Mouse (Mus musculus) brain, embryonic 14.5 days (tissue): ENCODE data around the gene Slc25a33. TPM values are rescaled to one million over a fixed set of nuclear protein-coding genes. Genes with fewer than 3 reads are reported as not detected.
"Not testable (repeated sequence)": the region's sequence is repeated elsewhere in the genome, so short reads cannot be mapped to it uniquely, and the experiment has no call there.

Source experiments
- DNase-seq: peaks from one replicate; pipeline ENCODE4 v3.0.0-alpha.2; 2011; ENCODE audit warnings: low read depth
- CTCF ChIP-seq: fragments of 200-500 bp; IDR thresholded peaks from 2 replicates; pipeline ENCODE4 v1.5.1; 2012; ENCODE audit warnings: inconsistent platforms, mild to moderate bottlenecking, moderate library complexity, borderline replicate concordance; ENCODE audit not compliant: insufficient read depth, insufficient read length; ENCODE audit errors: extremely low read depth
- POLR2A ChIP-seq: fragments of 200-500 bp; IDR thresholded peaks from 2 replicates; pipeline ENCODE4 v1.6.1; 2012; ENCODE audit warnings: mild to moderate bottlenecking, inconsistent platforms, borderline replicate concordance; ENCODE audit not compliant: poor library complexity, insufficient read depth, insufficient read length, severe bottlenecking; ENCODE audit errors: extremely low read depth
- polyA plus RNA-seq: library from polyadenylated mRNA; depleted of rRNA; stranded (reverse); fragments of >200 nt; gene quantifications from 2 replicates; pipeline ENCODE4 v1.2.3, GENCODE M21; 2012

The Slc25a33 gene
- polyA plus RNA-seq, 1 experiment, result 16.1 TPM

DNA sequence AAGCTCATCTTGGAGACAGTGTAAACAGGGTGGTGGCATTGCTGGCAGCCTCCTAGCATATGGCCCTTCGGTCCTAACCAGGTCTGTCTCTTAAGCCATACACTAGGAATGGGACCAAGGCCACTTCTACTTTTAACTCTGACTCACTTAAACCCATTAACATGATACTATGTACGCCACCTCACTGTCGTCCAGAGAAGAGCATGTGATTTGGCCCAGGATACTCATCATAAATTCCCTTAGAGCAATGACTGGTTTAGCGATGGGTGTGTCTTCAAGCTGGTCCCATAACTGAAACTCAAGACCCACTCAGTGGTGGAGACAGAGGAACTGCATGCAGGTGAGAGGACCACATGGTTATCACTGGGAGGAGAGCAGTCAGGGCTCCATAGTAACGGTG is 8.9 kb downstream of the Slc25a33 start:
- no peak for DNase-seq
- no peak for TF ChIP-seq POLR2A
- no peak for TF ChIP-seq CTCF

DNA sequence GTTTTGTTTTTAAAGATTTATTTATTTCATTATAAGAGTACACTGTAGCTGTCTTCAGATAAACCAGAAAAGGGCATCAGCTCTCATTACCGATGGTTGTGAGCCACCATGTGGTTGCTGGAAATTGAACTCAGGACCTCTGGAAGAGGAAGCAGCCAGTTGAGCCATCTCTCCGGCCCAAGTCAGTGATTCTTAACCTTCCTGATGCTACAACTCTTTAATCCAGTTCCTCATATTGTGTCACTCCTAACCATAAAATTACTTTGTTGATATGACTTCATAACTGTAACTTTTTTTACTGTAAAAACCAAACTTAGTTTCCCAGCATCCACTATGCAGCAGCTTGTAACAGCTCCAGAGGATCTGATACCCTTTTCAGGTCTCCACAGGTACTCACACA is 10.7 kb downstream of the Slc25a33 start:
- DNase-seq, result no peak
- TF ChIP-seq CTCF (no peak), POLR2A (no peak)

GRCm38 (mm10) chr4:149759517-149759916 is 14.6 kb downstream of the Slc25a33 start:
- no peak for TF ChIP-seq POLR2A
- no peak for DNase-seq

- no peak for TF ChIP-seq CTCF
- no peak for TF ChIP-seq POLR2A
- no peak for DNase-seq
Observed at GRCm38 (mm10) chr4:149758423-149758822, 15.7 kb downstream of the Slc25a33 start.

GRCm38 (mm10) chr4:149756546-149756945 is 17.5 kb downstream of the Slc25a33 start:
- DNase-seq, result not testable (repeated sequence)

DNA sequence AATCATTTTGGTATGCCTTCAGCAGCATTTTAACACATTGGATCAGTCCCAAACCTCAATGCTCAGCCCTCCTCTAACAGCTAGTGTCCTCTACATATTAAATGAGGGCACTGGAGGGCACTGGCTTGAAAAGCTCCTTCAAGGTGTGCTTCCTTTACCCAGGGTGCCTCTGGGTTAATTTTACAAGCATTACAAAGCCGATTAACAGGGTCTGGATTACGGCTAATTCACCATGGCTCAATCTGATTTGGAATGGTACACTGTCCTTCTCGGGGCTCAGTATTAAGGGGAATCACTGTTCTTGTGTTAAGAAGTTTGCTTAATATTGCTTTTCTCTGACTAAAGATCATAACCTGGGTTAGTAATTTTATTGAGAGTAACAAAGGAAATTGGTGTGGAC is 21.2 kb downstream of the Slc25a33 start:
- TF ChIP-seq POLR2A (no peak), CTCF (no peak)
- no peak for DNase-seq

- peak; percentile 91 for TF ChIP-seq CTCF
- TF ChIP-seq POLR2A, result no peak
- peak; percentile 84 for DNase-seq
Observed at GRCm38 (mm10) chr4:149752124-149752799, 21.8 kb downstream of the Slc25a33 start.

- DNase-seq, result peak; percentile 66
- TF ChIP-seq CTCF (no peak), POLR2A (no peak)
Observed at GRCm38 (mm10) chr4:149750671-149751070, 23.4 kb downstream of the Slc25a33 start.

GRCm38 (mm10) chr4:149749663-149750015 is 24.4 kb downstream of the Slc25a33 start:
- DNase-seq, result not testable (repeated sequence)

DNA sequence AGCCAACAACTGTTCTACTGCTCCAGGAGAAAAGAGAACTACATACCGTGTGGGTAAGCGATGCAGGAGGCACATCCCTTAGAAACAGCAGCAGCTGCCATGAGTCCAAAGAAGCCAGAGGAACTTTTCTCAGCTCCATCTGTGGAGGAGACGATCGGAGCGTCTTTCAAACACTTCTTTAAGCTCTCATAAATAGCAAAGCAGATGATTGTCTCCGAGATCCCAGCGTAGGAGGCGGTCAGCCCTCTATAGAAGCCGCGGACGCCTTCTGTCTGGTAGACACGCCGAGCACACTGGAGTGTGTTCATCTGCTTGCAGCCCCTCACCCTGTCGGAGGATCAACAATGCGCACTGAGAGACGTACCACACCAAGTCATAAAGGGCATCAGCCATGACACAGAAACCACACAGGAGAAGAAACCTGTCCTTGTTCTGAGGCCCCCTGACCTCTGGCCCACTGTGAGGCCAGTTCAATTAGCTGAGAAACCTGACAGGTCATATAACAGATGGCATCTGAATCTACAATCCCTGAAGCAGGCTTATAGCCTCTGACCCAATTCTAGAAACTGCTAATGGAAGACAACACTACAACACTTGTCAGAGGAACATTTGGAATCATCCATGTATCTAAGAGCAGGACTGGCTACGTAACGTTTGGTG is 24.9 kb downstream of the Slc25a33 start:
- no peak for TF ChIP-seq CTCF
- no peak for TF ChIP-seq POLR2A
- DNase-seq, result no peak

DNA sequence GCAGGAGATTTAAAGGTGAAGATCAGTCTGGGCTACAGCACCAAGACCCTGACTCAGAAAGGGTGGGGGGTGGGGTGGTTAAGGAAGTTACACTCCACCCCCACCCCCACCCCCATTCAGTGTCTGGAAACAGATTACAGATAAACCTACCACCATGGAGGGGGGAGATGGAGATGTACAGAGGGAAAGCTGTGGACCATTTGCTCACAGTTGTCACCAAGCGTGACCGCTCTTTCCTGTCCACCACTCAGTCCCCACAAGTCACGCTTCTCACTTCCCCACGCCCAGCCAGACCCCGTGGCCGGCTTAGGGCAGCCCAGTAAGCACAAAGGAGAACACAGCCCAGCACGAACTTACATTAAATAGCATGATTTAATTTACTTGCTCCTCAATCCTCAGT is 30.0 kb downstream of the Slc25a33 start:
- DNase-seq, result no peak
- TF ChIP-seq CTCF, result no peak
- no peak for TF ChIP-seq POLR2A

GRCm38 (mm10) chr4:149742011-149742530 is 32.0 kb downstream of the Slc25a33 start:
- DNase-seq, result no peak
- TF ChIP-seq POLR2A (no peak), CTCF (no peak)
